Mouse (Mus musculus) adrenal gland (tissue): ENCODE data around the gene Tex29.

Experiments used
- intact Hi-C: fragments of 180-260 bp; cut with DNase I; formaldehyde crosslinking; loops from one replicate; pipeline ENCODE4 v1.15.1; 2025
- long read RNA-seq, 2 experiments: library from polyadenylated mRNA; unstranded; transcript quantifications; one replicate each; pipeline ENCODE4 v2.0.0; 2020; ENCODE audit warnings: borderline replicate concordance in 1 of 2; ENCODE audit not compliant: insufficient replicate concordance in 1 of 2

Gene Tex29
- long read RNA-seq, experiment 1 = 0 reads
- long read RNA-seq, experiment 2 = 0 reads

DNA sequence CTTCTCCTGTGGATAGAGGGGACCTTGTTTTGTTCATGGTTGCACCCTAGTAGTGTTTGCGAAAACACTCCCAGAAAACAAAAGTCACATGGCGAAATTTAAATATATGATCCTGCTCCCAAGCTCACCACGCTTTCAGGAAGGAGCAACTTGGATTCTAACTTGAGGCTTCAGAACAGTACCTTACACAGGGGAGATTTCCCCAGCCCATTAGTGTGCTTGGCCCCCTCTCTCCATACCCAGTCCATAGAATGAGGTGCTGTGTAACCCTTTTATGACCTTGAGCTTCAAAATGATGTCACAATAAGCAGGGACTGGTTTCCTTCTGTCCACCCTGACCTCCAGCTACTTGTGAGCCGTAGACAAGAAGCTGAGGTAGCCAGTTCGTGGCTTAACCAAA lies at the start of gene Tex29:
Gene Tex29 (plus strand): TSS at position 301 of the 400 bp plus-strand sequence.
- intact Hi-C loops = no loop called here

DNA sequence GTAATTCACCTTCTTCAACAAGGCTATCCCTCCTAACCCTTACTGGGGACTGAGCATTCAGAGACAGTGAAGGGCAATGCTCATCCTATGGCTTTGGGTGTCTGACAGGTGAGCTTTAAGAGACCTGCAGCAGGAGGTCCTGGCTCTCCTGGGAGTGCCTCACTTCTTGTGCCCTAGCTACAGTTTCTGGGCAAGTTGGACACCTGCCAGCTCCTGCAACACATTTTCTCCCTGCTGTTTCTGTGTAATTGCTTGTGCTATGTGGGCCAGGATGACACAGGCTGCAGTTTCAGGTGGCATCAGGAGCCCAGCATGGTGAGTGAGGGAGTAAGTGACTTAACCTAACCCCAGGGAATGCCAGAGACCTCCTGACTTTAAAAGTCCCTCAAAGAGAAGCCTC lies 45.3 kb upstream of the Tex29 start:
- intact Hi-C loops = no loop called here

DNA sequence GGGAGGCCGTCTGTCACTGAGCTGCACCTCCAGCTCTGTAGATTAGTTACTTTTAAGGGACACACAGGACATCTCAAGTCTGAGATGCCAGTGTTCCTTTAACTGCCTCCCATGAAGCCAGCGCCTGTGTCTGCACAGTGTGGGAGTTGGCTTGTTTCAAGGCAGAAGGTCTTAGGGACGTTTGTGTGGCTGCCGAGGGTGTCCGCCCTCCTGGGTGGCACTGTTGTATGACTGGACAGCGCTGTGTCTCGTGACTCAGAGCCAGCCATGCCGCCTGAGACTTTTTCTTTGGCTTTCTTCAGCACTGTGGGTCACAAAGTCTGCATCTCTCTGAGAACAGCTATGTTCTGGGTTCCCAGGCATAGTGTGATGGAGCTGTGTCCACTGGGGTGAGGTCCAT lies 43.1 kb upstream of the Tex29 start:
- intact Hi-C loops = no loop called here

DNA sequence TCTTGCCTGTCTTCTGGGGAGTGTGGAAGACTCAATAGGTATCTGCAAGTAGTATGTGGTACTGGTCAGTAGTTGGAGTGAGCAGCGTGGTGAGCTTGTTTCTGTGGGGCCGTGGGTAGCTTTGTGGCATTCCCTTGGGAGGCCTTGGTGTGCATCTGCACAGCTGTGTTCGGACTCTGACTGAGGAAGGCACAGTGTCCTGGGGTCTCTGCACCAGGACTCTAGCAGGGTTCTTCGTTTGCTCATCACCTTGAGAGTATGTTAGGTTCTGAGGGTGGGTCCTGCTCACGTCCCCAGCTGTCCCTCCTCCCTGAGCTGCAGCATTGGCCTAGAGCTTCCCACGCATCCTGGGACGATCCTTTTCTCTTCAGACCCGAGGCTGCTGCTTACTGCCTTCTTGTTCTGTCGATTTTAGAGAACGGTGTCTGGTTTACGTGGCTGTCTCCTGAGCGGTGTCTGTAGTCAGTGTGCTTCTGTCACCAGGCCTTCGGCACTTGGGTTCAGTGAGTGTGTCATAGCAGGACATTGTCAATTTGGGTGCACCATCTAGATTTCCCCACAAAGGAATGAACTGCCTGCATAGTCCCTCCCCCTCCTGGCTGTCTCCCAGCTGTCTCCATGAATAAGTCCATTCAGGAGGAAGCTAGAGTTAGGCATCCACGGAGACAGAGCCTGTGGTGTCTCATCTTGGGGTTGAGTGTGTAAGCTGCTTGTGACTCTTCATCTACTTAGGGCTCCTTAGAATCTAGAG lies 42.4 kb upstream of the Tex29 start:
- intact Hi-C loops = no loop called here

DNA sequence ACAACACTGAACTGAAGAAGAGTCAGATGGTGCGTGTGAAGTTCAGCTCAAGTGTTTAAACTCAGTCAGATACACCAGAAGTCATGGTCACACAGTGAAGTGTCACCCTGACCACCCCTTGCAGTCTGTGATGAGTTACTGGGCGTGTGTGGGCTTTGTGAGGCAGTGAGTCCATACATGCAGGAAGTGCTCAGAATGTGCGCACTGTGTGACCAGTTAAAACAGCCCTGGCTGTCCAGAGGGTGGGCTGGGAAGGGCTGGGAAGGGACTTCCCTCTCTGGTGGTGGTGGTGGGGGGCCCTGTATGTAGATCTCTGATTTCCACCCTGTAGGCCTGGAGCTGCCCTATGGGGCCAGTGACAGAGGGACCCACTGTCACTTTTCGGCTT lies 41.8 kb upstream of the Tex29 start:
- intact Hi-C loops = no loop called here

DNA sequence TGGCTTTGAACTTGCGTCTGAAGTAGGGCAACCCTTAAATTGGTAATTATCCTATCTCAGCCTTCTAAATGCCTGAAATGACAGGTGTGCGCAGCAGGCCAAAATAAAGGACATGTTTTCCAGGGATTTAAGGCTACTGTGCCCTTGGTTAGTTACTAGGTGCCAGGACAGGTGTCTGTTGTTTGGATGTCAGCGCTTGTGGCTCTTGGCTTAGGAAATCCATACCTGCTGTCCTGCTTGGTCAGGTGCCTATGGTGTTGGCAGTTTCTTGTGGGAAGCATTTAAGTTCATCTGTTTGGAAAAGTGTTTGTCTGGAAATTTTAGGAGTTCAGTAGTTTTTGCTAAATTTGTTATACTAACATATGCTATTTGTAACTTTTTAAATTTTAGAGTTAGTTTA lies 41.2 kb upstream of the Tex29 start:
- intact Hi-C loops = no loop called here

DNA sequence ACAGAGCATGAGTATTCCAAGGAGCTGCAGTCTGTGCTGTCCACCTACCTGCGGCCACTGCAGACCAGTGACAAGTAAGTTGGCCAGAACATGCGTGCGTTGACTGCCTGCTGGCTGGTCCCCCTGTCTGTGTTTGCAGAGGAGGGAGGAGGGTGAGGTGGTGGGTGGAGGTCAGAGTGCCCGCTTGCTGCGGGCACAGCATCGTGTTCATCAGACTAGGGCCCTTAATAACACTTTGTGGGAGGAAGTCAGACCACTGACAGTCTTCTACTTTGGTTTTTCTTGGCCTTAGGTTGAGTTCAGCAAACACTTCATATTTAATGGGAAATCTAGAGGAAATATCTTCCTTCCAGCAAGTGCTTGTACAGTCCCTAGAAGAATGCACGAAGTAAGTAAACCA lies 39.8 kb upstream of the Tex29 start:
- intact Hi-C loops = no loop called here

DNA sequence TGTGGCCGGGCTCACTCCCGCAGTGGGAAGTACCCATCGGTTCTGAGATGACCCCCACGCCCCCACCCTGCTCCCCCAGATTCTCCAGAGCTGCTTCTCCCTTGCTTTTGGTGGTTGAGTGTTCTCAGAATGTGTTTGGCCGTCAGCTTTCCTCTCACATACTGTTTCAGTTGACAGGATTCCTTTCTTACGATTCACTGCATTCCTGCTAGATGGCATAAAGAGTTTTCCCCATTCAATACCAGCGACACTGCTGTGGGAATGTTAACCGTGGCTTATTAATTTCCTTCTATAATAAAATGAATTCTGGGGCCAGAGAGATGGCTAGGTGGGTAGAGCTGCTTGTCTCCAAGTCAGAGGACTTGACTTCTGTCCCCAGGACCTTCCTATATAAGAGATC lies 38.7 kb upstream of the Tex29 start:
- intact Hi-C loops = no loop called here

- intact Hi-C loops = no loop called here
Measured at GRCm38 (mm10) chr8:11804914-11805313, 35.4 kb upstream of the Tex29 start.

GRCm38 (mm10) chr8:11806252-11806651 lies 34.0 kb upstream of the Tex29 start:
- intact Hi-C loops = no loop called here

DNA sequence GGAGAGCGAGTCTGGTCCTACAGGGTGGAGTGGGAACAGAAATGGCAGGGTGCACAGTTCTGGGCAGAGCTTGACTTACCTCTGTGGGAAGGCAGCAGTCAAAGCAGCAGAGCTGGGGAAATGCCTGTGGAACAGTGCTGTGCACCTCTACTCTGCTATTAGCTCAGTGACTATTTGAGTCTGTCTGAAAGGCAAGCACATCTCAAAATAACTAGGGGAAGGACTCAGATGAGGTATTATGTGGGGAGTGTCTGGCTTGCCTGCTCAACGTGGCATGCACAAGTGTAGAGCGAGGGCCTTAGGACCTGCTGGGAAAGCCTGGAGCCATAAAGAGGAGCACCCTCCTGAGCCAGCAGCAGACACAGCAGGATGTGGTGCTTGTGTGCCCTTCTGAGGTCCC lies 32.9 kb upstream of the Tex29 start:
- intact Hi-C loops = no loop called here

DNA sequence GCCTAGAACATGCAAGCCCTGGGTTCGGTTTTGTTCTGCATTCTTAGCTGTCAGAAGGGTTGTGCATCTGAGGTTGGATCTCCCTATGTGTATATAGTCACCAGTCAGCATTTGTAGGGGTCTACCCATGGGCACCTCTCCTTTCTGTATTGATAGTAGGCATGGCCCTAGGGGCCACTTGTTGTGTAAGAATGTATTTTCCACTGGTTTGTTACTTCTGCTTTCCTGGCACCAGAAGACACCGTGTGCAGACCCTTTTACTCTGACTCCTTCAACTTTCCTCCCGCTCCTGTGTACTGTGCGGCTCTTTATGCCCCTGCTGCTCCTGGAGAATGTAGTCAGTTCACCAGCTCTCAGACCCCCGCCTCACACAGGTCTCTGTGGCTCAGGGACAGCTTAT lies 32.2 kb upstream of the Tex29 start:
- intact Hi-C loops = no loop called here

DNA sequence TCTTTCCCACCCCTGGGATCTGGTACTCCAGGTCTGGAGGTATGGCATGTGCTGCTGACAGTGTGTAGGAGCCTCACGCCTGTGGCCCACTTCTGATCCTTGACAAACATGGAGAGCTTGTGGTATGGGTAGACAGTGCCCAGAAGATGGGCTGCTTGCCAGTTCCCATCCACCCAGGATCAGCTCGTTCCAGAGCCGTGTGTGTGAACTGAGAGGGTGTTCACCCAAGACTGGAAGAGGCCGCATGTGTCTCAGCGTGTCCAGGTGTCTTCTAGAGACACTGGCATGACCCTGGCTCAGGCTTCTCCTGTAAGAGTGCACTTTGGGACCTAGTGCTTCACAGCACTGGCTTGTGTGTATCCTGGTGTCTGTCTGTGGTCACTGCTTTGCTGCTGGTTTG lies 29.8 kb upstream of the Tex29 start:
- intact Hi-C loops = no loop called here

DNA sequence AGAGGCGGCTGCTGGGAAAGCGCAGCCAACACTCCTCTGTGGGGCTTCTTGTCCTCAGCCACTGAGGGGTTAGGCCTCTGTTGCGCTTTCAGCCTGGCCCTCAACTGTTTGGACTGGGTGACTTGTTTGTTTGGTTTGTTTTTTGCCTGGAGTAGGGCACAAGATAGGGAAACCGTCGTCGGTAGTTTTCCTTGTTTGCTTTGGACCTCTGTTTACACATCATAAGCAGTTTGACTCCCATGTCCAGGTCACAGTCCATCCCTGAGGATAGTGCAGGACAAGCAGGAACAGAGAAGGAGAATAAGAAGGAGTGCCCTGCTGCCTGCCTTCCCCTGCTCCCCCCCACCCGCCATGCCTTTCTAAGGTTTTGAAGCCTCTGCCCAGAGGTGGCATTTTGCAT lies 26.5 kb upstream of the Tex29 start:
- intact Hi-C loops = no loop called here

DNA sequence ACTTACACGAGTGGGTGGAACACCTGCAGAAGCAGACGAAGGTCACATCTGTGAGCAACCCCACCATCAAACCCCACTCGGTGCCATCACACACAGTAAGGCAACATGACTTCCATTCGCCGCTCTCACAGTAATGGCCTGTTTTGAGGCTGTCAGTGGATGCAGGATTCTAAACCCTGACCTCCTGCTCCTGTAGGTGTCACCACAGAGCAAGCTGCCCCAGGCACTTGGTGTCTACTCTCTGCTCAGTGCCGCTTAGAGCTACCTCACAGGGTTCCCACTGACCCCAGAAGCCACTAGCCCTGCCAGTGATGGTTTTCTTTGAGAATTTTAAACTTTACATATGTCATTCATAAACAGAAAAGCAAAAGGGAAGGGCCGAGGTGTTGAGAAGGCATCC lies 25.1 kb upstream of the Tex29 start:
- intact Hi-C loops = no loop called here

- intact Hi-C loops = loop anchor here (5.0 kb wide), 2 partner anchors 63 to 102 kb away; no protein-coding TSS in a partner anchor
Measured at GRCm38 (mm10) chr8:11820136-11820535, 20.1 kb upstream of the Tex29 start.

DNA sequence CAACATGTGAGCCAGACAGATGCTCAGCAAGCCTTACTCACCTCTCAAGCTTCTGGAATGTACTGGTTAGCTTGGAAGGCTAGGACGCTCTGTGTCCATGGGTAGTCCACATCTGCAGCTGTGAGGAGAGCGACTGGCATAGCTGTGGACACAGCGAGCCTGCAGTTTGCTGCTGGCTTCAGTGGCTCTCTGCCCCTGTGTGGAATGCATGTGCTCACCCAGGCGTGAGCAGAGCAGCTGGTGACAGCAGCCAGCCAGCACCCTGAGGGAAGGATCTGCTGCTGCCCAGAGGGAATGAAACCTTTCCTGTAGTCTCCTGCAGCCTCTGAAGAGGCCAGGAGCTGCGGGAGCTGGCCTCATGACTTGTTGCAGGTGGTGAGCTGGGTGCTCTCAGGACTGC lies 19.7 kb upstream of the Tex29 start:
- intact Hi-C loops = loop anchor here (5.0 kb wide), 2 partner anchors 63 to 102 kb away; no protein-coding TSS in a partner anchor

DNA sequence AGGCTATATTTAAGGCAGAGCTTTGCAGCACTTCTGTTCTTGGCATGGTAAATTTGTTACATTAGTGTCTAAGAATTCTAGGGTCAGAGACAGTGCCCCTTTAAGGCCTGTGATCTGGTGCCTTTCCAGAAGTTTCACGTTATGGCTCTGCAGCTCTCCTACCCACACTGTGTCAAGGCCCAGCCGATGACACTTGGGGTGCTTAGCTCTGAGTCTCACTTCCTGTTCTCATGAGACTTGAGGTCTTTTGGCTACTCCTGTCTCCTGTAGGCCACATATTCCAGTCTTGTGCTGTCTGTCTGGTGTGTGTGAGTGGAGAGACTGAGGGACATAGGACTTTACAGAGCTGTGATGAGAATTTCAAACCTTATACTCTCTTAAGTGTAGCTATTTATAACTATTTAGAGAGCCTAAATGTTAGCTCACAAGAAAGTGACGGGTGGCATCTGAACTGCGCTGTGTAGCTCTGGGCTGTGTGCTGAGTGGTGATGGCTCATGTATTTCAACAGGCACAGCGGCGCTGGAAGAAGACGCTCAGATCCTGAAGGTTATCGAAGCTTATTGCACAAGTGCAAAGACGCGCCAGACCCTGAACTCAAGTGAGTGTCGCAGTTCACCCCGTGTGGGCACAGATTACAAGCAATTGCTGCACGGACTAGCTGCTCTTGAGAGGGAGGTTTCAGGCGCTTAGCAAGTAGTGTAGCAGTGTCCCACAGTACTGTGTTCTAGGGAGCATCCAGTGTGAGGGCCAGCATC lies 18.6 kb upstream of the Tex29 start:
- intact Hi-C loops = loop anchor here (5.0 kb wide), 2 partner anchors 64 to 101 kb away; no protein-coding TSS in a partner anchor

DNA sequence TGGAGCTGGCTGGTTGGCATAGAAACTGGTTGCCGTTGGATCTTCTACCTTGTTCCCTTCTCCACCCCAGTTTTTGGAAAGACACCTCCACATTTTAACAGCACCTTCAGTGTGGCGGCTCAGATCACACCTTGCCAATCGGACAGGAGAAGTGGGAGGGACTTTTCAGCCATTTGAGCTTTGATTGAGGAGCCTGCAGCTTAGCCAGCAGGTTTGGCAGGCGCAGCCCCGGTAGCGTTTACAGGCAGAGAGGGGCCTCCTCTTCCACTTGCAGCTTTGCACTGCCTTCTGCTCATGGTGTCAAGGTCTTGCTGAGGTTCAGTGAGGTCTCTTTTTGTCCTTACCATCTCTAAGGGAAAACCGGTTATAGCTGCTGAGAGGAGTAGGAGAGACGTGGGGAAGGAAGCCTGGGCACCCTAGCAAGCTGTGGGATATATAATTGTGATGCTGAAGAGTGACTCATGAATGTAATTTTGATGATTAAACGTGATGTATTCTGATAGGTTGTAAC lies 17.7 kb upstream of the Tex29 start:
- intact Hi-C loops = loop anchor here (5.0 kb wide), 2 partner anchors 65 to 100 kb away; no protein-coding TSS in a partner anchor

DNA sequence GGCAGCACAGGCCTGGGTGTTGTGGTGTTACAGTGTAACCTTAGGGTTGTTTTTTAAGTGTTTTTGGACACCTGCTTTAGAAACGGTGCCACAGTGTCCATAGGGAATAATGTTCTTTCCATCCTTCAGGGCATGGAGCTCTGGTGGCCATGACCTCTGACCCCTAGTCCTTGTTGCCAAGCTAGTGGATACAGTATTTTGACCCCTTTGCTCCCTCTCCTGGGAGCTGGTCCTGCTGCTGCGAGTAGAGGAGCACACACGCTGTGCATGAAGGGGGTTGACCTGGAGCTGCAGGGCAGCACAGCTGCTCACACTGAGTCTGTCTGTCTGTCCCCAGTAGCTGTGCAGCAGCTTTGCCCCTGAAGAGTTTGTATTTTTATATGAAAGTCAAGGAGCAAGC lies 14.5 kb upstream of the Tex29 start:
- intact Hi-C loops = no loop called here

- intact Hi-C loops = no loop called here
Measured at GRCm38 (mm10) chr8:11827312-11827711, 13.0 kb upstream of the Tex29 start.
